In the genomic region with DNA sequence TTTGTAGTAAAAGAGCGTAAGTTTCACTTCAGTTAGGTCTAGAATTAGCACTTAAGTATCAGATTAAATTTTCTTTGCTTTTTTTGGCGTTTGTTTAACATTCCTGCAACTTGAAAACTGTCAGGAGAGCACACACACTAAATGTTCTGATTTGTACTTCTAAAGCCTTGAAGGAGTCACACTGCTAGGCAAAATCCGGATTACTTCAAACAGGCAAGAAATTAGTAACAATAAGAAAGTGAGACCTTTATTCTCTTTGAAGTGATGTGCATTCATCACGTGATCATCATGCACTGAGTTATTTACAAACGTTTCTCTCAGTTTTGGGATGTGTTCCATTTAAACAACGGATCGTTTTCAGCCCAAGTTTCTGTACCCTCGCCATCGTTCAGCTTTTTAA, we compare ENCODE assay signal across 8 mouse cellular contexts. TPM values are rescaled to one million over a fixed set of nuclear protein-coding genes. Genes with fewer than 3 reads are reported as not detected.
DNase-seq lines count a peak whose midpoint lies in the region; ATAC-seq and TF ChIP-seq lines count a peak whose summit lies in the region.
"Had no signal": no experiment of that assay in that cellular context is flagged by ENCODE, and none has a peak within 500 bp of the region (broad histone marks: within the 10 kb centered on the region; RNA-seq: fewer than 3 reads in every experiment).

No protein-coding gene starts in this region.

- no peaks in the 10 kb centered on the region for H3K27me3 ChIP-seq in lung, embryonic 14.5 days (ENCODE audit: insufficient read depth, low read length)
- no peaks in the 10 kb centered on the region for H3K27me3 ChIP-seq in forebrain, embryonic 15.5 days
- no peaks in the 10 kb centered on the region for H3K27me3 ChIP-seq in limb, embryonic 14.5 days (ENCODE audit: control insufficient read depth, insufficient read depth, low read length)
- H3K27me3 ChIP-seq in stomach, embryonic 14.5 days (ENCODE audit: control insufficient read depth, insufficient read depth, low read length) = no peaks in the 10 kb centered on the region

- no peaks in the 10 kb centered on the region for H3K9me3 ChIP-seq in lung, embryonic 14.5 days (ENCODE audit: low read depth, low read length)
- no peaks in the 10 kb centered on the region for H3K9me3 ChIP-seq in forebrain, embryonic 15.5 days
- no peaks in the 10 kb centered on the region for H3K9me3 ChIP-seq in limb, embryonic 14.5 days (ENCODE audit: control insufficient read depth, low read length)
- no peaks in the 10 kb centered on the region for H3K9me3 ChIP-seq in stomach, embryonic 14.5 days (ENCODE audit: control insufficient read depth, low read depth, low read length)

- TF ChIP-seq CTCF in lung, embryonic 14.5 days (IDR thresholded peaks at IDR 0.05; ENCODE audit: low read depth) = no peak

- H3K36me3 ChIP-seq in lung, embryonic 14.5 days (ENCODE audit: insufficient read depth) = no peaks in the 10 kb centered on the region
- H3K36me3 ChIP-seq in forebrain, embryonic 15.5 days = no peaks in the 10 kb centered on the region
- no peaks in the 10 kb centered on the region for H3K36me3 ChIP-seq in limb, embryonic 14.5 days (ENCODE audit: control insufficient read depth, insufficient read depth, low read length)
- no peaks in the 10 kb centered on the region for H3K36me3 ChIP-seq in stomach, embryonic 14.5 days (ENCODE audit: control insufficient read depth, insufficient read depth, low read length)

- peak; percentile 21 for DNase-seq in lung, embryonic 14.5 days
- DNase-seq in lung, postnatal 10 days = no peak
- DNase-seq in limb, embryonic 14.5 days (ENCODE audit: low spot score) = no peak
- DNase-seq in urinary bladder, postnatal 10 days (ENCODE audit: low spot score) = no peak
- no peak for DNase-seq in layer of hippocampus, postnatal 36 days
- DNase-seq: adrenal gland, postnatal 25 days had no signal

- H3K4me1 ChIP-seq in lung, embryonic 14.5 days (ENCODE audit: insufficient read depth) = peaks cover 6% of the 10 kb centered on the region; the same call in 1 of the 2 replicates
- peaks cover 26% of the 10 kb centered on the region for H3K4me1 ChIP-seq in forebrain, embryonic 15.5 days
- peaks cover 19% of the 10 kb centered on the region for H3K4me1 ChIP-seq in limb, embryonic 14.5 days (ENCODE audit: control insufficient read depth, insufficient read depth, low read length)
- peaks cover 7% of the 10 kb centered on the region; the same call in 1 of the 2 replicates for H3K4me1 ChIP-seq in stomach, embryonic 14.5 days (ENCODE audit: control insufficient read depth, insufficient read depth, low read length)

- 25% methylated on average over 9 of the region's 9 CpGs for WGBS in lung, embryonic 14.5 days
- WGBS in forebrain, embryonic 15.5 days = 31% methylated on average over 9 of the region's 9 CpGs
- WGBS in limb, embryonic 14.5 days = 45% methylated on average over 9 of the region's 9 CpGs
- WGBS in stomach, embryonic 14.5 days = 41% methylated on average over 9 of the region's 9 CpGs

- no peak overlapping the region for H3K9ac ChIP-seq in lung, embryonic 14.5 days
- no peak overlapping the region for H3K9ac ChIP-seq in forebrain, embryonic 15.5 days (replicated peaks)
- no peak overlapping the region for H3K9ac ChIP-seq in limb, embryonic 14.5 days (ENCODE audit: low read depth, low read length, severe bottlenecking)
- H3K9ac ChIP-seq in stomach, embryonic 14.5 days (replicated peaks; ENCODE audit: low read depth, low read length) = no peak overlapping the region

- ATAC-seq in lung, embryonic 14.5 days (ENCODE audit: insufficient read depth) = no peak
- ATAC-seq in forebrain, embryonic 15.5 days (replicated peaks) = no peak
- no peak for ATAC-seq in limb, embryonic 14.5 days (ENCODE audit: low FRiP score, low read depth)
- no peak for ATAC-seq in stomach, embryonic 14.5 days (ENCODE audit: insufficient number of reproducible peaks, insufficient read depth, low FRiP score, low read depth)

- H3K4me3 ChIP-seq in lung, embryonic 14.5 days (ENCODE audit: low read depth, low read length) = peak overlapping the region; percentile 89
- H3K4me3 ChIP-seq in forebrain, embryonic 15.5 days = 0 out of 2 replicates have a peak overlapping the region, but pooled peaks have one; percentile 74
- H3K4me3 ChIP-seq in limb, embryonic 14.5 days (replicated peaks; ENCODE audit: low read length) = peak overlapping the region; percentile 73
- H3K4me3 ChIP-seq in stomach, embryonic 14.5 days (ENCODE audit: low read depth, low read length) = peak overlapping the region; percentile 80; the same call in 1 of the 2 replicates

- peak overlapping the region; percentile 77 for H3K4me2 ChIP-seq in lung, embryonic 14.5 days
- 0 out of 2 replicates have a peak overlapping the region, but pooled peaks have one; percentile 96 for H3K4me2 ChIP-seq in forebrain, embryonic 15.5 days (replicated peaks)
- H3K4me2 ChIP-seq in limb, embryonic 14.5 days (replicated peaks; ENCODE audit: low read depth, low read length, severe bottlenecking) = peak overlapping the region; percentile 67
- H3K4me2 ChIP-seq in stomach, embryonic 14.5 days (replicated peaks; ENCODE audit: low read depth, low read length) = peak overlapping the region; percentile 71

- no peak overlapping the region for H3K27ac ChIP-seq in lung, embryonic 14.5 days (ENCODE audit: low read depth)
- no peak overlapping the region for H3K27ac ChIP-seq in forebrain, embryonic 15.5 days (replicated peaks)
- H3K27ac ChIP-seq in limb, embryonic 14.5 days (replicated peaks; ENCODE audit: low read depth, low read length) = no peak overlapping the region
- H3K27ac ChIP-seq in stomach, embryonic 14.5 days (ENCODE audit: low read length) = no peak overlapping the region

- no peak for TF ChIP-seq POLR2A in limb, embryonic 14.5 days (IDR thresholded peaks at IDR 0.05; ENCODE audit: borderline replicate concordance, extremely low read depth, insufficient read depth, insufficient read length)

RNA-seq across cellular contexts. Expression of gene Fgd6, which starts 1.4 kb away (rescaled TPM):
- polyA plus RNA-seq in lung, embryonic 14.5 days (2014; fragmentation: Nextera tagmentation; extraction: Ambion mirVana) = 3.3 and 3.6 TPM in 2 replicates
- 1.5 and 1.7 TPM in 2 replicates for polyA plus RNA-seq in forebrain, embryonic 15.5 days (2015; fragmentation: Nextera tagmentation; extraction: Ambion mirVana)
- polyA plus RNA-seq in limb, embryonic 14.5 days (2012; rRNA removed) = 5.5 and 5.9 TPM in 2 replicates
- polyA plus RNA-seq in limb, embryonic 14.5 days (2014; fragmentation: Nextera tagmentation; extraction: Ambion mirVana) = 3.2 TPM in 2 replicates
- 4.0 and 4.6 TPM in 2 replicates for polyA plus RNA-seq in stomach, embryonic 14.5 days (2014; fragmentation: Nextera tagmentation; extraction: Ambion mirVana)
- total RNA-seq in layer of hippocampus, postnatal 36 days (2021) = 10 to 100 TPM in 1 of 2 experiments, 1 to 10 TPM in 1; 9.3 to 14.3 TPM

RNA-seq across cellular contexts. Expression of gene Vezt, which starts 1.6 kb away (rescaled TPM):
- 29.3 and 30.0 TPM in 2 replicates for polyA plus RNA-seq in lung, embryonic 14.5 days (2014; fragmentation: Nextera tagmentation; extraction: Ambion mirVana)
- polyA plus RNA-seq in forebrain, embryonic 15.5 days (2015; fragmentation: Nextera tagmentation; extraction: Ambion mirVana) = 68.6 and 71.8 TPM in 2 replicates
- polyA plus RNA-seq in limb, embryonic 14.5 days (2012; rRNA removed) = 23.8 and 24.5 TPM in 2 replicates
- 27.7 and 28.1 TPM in 2 replicates for polyA plus RNA-seq in limb, embryonic 14.5 days (2014; fragmentation: Nextera tagmentation; extraction: Ambion mirVana)
- 29.7 and 33.7 TPM in 2 replicates for polyA plus RNA-seq in stomach, embryonic 14.5 days (2014; fragmentation: Nextera tagmentation; extraction: Ambion mirVana)
- 10 to 100 TPM; 61.6 to 72.6 TPM for total RNA-seq in layer of hippocampus, postnatal 36 days (2021)
